Mouse (Mus musculus): ENCODE results near the gene 6030408B16Rik. TPM values are rescaled to one million over a fixed set of nuclear protein-coding genes. Genes with fewer than 3 reads are reported as not detected.
"Not testable (repeated sequence)": the region's sequence is repeated elsewhere in the genome, so short reads cannot be mapped to it uniquely, and the experiment has no call there.

6030408B16Rik gene
- polyA plus RNA-seq, 1 experiment from 2014 or later, result 23.9 TPM

DNA sequence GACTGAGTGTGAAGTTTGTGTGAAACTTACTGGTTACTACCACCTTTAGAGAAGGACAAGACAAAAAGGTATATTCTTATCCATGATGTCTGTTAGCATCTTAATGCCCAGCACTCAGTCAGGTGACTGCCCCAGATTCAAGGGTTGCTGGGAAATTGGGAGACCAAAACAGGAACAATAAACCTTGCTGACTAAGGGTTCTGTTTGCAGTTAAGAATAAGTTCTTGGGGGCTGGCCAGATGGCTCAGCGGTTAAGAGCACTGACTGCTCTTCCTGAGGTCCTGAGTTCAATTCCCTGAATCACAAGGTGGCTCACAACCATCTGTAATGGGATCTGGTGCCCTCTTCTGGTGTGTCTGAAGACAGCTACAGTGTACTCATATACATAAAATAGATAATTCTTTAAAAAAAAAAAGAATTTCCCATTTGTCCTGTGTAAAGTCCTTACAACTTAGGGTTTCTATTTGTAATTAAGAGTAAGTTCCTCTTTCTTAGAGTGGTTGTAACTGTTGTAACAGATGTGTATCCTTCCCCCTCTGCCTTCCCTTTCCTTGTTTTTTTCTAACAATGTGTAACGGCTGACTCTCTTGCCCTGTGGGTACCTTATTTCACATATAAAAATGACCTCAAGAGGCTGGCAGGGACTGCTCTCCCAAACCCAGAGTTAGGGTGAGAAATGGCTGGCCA is 24.9 kb downstream of the 6030408B16Rik start:
- WGBS, result 65% methylated on average over 2 of the region's 2 CpGs
- Histone ChIP-seq H3K4me1 (ENCODE audit: insufficient read depth, low read length) (peaks cover 38% of the 10 kb centered on the region), H3K27me3 (ENCODE audit: insufficient read depth, low read length) (no peaks in the 10 kb centered on the region), H3K9ac (replicated peaks; ENCODE audit: low read length) (0 out of 2 replicates have a peak overlapping the region, but pooled peaks have one; percentile 12), H3K27ac (ENCODE audit: low read length) (0 out of 2 replicates have a peak overlapping the region, but pooled peaks have one; percentile 20), H3K9me3 (ENCODE audit: low read length) (no peaks in the 10 kb centered on the region), H3K36me3 (ENCODE audit: insufficient read depth, low read length) (no peaks in the 10 kb centered on the region), H3K4me3 (ENCODE audit: low read length) (no peak overlapping the region), H3K4me2 (replicated peaks; ENCODE audit: low read depth, low read length) (no peak overlapping the region)
- ATAC-seq (ENCODE audit: low FRiP score, low TSS enrichment), result no peak

- H3K4me2 ChIP-seq (replicated peaks; ENCODE audit: low read depth, low read length), result no peak overlapping the region
- H3K4me3 ChIP-seq (ENCODE audit: low read length), result no peak overlapping the region
- H3K4me1 ChIP-seq (ENCODE audit: insufficient read depth, low read length), result peaks cover 38% of the 10 kb centered on the region
- 47% methylated on average over 14 of the region's 14 CpGs for whole genome bisulfite sequencing
- peak overlapping the region; percentile 54; the same call in 1 of the 2 replicates for H3K27ac ChIP-seq (ENCODE audit: low read length)
- no peak overlapping the region for H3K9ac ChIP-seq (replicated peaks; ENCODE audit: low read length)
- ATAC-seq (ENCODE audit: low FRiP score, low TSS enrichment), result no peak
- H3K27me3 ChIP-seq (ENCODE audit: insufficient read depth, low read length), result no peaks in the 10 kb centered on the region
- no peaks in the 10 kb centered on the region for H3K36me3 ChIP-seq (ENCODE audit: insufficient read depth, low read length)
- H3K9me3 ChIP-seq (ENCODE audit: low read length), result no peaks in the 10 kb centered on the region
Measured at GRCm38 (mm10) chr15:101318889-101319765, 26.1 kb downstream of the 6030408B16Rik start.

GRCm38 (mm10) chr15:101320010-101320617 is 27.1 kb downstream of the 6030408B16Rik start:
- no peak overlapping the region for H3K4me3 ChIP-seq (ENCODE audit: low read length)
- no peak for ATAC-seq (ENCODE audit: low FRiP score, low TSS enrichment)
- H3K27me3 ChIP-seq (ENCODE audit: insufficient read depth, low read length), result no peaks in the 10 kb centered on the region
- peaks cover 38% of the 10 kb centered on the region for H3K4me1 ChIP-seq (ENCODE audit: insufficient read depth, low read length)
- H3K9ac ChIP-seq (replicated peaks; ENCODE audit: low read length), result no peak overlapping the region
- WGBS, result 79% methylated on average over 6 of the region's 6 CpGs
- no peak overlapping the region for H3K4me2 ChIP-seq (replicated peaks; ENCODE audit: low read depth, low read length)
- H3K27ac ChIP-seq (ENCODE audit: low read length), result peak overlapping the region; percentile 54
- H3K9me3 ChIP-seq (ENCODE audit: low read length), result no peaks in the 10 kb centered on the region
- H3K36me3 ChIP-seq (ENCODE audit: insufficient read depth, low read length), result no peaks in the 10 kb centered on the region

GRCm38 (mm10) chr15:101320618-101321041 is 27.6 kb downstream of the 6030408B16Rik start:
- peaks cover 38% of the 10 kb centered on the region for H3K4me1 ChIP-seq (ENCODE audit: insufficient read depth, low read length)
- no peak overlapping the region for H3K4me3 ChIP-seq (ENCODE audit: low read length)
- no peak overlapping the region for H3K9ac ChIP-seq (replicated peaks; ENCODE audit: low read length)
- 25% methylated on average over 6 of the region's 6 CpGs for WGBS
- H3K36me3 ChIP-seq (ENCODE audit: insufficient read depth, low read length), result no peaks in the 10 kb centered on the region
- H3K9me3 ChIP-seq (ENCODE audit: low read length), result no peaks in the 10 kb centered on the region
- H3K4me2 ChIP-seq (replicated peaks; ENCODE audit: low read depth, low read length), result no peak overlapping the region
- H3K27ac ChIP-seq (ENCODE audit: low read length), result peak overlapping the region; percentile 54; the same call in 1 of the 2 replicates
- H3K27me3 ChIP-seq (ENCODE audit: insufficient read depth, low read length), result no peaks in the 10 kb centered on the region
- ATAC-seq (ENCODE audit: low FRiP score, low TSS enrichment), result no peak

DNA sequence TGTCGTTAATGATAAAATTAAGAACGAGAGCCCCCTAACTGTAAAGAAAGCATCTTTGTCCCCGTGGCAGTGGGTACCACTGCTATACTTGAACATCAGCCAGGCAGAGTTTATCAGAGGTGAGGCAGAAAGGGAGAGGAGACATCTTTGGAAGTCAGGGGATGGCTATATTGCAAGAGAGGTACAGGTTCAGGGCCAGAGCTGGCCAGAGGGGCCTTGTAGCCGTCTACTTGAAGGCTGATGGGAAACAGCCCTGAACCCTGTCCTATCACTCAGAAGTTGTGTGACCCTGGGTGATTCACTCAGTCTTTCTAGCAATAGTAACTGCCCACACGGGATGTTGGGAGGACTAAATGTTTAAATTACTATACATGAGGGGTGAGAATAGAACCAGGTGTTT is 28.1 kb downstream of the 6030408B16Rik start:
- peak overlapping the region; percentile 44 for H3K27ac ChIP-seq (ENCODE audit: low read length)
- 36% methylated on average over 5 of the region's 5 CpGs for WGBS

GRCm38 (mm10) chr15:101322106-101322505 is 29.1 kb downstream of the 6030408B16Rik start:
- 79% methylated on average over 5 of the region's 5 CpGs for WGBS
- no peak for ATAC-seq (ENCODE audit: low FRiP score, low TSS enrichment)
- Histone ChIP-seq H3K9me3 (ENCODE audit: low read length) (no peaks in the 10 kb centered on the region), H3K36me3 (ENCODE audit: insufficient read depth, low read length) (no peaks in the 10 kb centered on the region), H3K4me3 (ENCODE audit: low read length) (no peak overlapping the region), H3K27me3 (ENCODE audit: insufficient read depth, low read length) (no peaks in the 10 kb centered on the region), H3K9ac (replicated peaks; ENCODE audit: low read length) (no peak overlapping the region), H3K27ac (ENCODE audit: low read length) (no peak overlapping the region), H3K4me1 (ENCODE audit: insufficient read depth, low read length) (peaks cover 30% of the 10 kb centered on the region), H3K4me2 (replicated peaks; ENCODE audit: low read depth, low read length) (no peak overlapping the region)

More for the DNA sequence above, 28.1 kb downstream of the 6030408B16Rik start:
- peaks cover 36% of the 10 kb centered on the region for H3K4me1 ChIP-seq (ENCODE audit: insufficient read depth, low read length)
- H3K4me3 ChIP-seq (ENCODE audit: low read length), result no peak overlapping the region
- no peak for ATAC-seq (ENCODE audit: low FRiP score, low TSS enrichment)
- H3K9ac ChIP-seq (replicated peaks; ENCODE audit: low read length), result no peak overlapping the region
- H3K27me3 ChIP-seq (ENCODE audit: insufficient read depth, low read length), result no peaks in the 10 kb centered on the region
- no peaks in the 10 kb centered on the region for H3K36me3 ChIP-seq (ENCODE audit: insufficient read depth, low read length)
- no peak overlapping the region for H3K4me2 ChIP-seq (replicated peaks; ENCODE audit: low read depth, low read length)
- no peaks in the 10 kb centered on the region for H3K9me3 ChIP-seq (ENCODE audit: low read length)

- Histone ChIP-seq H3K4me3 (ENCODE audit: low read length) (no peak overlapping the region), H3K36me3 (ENCODE audit: insufficient read depth, low read length) (no peaks in the 10 kb centered on the region), H3K4me1 (ENCODE audit: insufficient read depth, low read length) (peaks cover 32% of the 10 kb centered on the region), H3K4me2 (replicated peaks; ENCODE audit: low read depth, low read length) (no peak overlapping the region), H3K27ac (ENCODE audit: low read length) (no peak overlapping the region), H3K27me3 (ENCODE audit: insufficient read depth, low read length) (no peaks in the 10 kb centered on the region), H3K9ac (replicated peaks; ENCODE audit: low read length) (no peak overlapping the region), H3K9me3 (ENCODE audit: low read length) (no peaks in the 10 kb centered on the region)
- 94% methylated on average over 7 of the region's 7 CpGs for WGBS
- ATAC-seq (ENCODE audit: low FRiP score, low TSS enrichment), result no peak
Measured at GRCm38 (mm10) chr15:101322640-101323039, 29.6 kb downstream of the 6030408B16Rik start.

DNA sequence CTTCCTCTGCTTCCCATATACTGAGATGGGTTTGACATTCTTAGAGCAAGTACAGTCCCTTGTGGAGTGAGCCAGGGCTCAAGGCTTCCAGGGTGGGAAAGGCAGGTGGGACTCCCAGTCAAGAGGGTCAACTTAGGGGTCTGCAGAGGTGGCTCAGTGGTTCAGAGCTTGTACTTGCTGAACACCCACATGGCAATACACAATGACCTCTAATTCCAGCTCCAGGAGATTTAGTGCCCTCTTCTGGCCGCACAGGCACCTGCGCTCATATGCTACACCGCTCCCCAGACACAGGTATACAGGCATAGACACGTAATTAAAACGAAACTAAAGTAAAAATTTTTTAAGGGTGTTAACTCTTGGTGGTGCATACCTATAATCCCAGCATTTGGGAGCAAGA is 30.5 kb downstream of the 6030408B16Rik start:
- no peak for ATAC-seq (ENCODE audit: low FRiP score, low TSS enrichment)
- Histone ChIP-seq H3K4me3 (ENCODE audit: low read length) (no peak overlapping the region), H3K4me2 (replicated peaks; ENCODE audit: low read depth, low read length) (no peak overlapping the region), H3K27ac (ENCODE audit: low read length) (no peak overlapping the region), H3K9me3 (ENCODE audit: low read length) (no peaks in the 10 kb centered on the region), H3K36me3 (ENCODE audit: insufficient read depth, low read length) (no peaks in the 10 kb centered on the region), H3K4me1 (ENCODE audit: insufficient read depth, low read length) (peaks cover 30% of the 10 kb centered on the region), H3K9ac (replicated peaks; ENCODE audit: low read length) (no peak overlapping the region), H3K27me3 (ENCODE audit: insufficient read depth, low read length) (no peaks in the 10 kb centered on the region)
- 93% methylated on average over 5 of the region's 5 CpGs for WGBS

- not testable (repeated sequence) for H3K36me3 ChIP-seq (ENCODE audit: insufficient read depth, low read length); H3K4me2 ChIP-seq (replicated peaks; ENCODE audit: low read depth, low read length); H3K9ac ChIP-seq (replicated peaks; ENCODE audit: low read length); H3K27me3 ChIP-seq (ENCODE audit: insufficient read depth, low read length); H3K27ac ChIP-seq (ENCODE audit: low read length); ATAC-seq (ENCODE audit: low FRiP score, low TSS enrichment); H3K9me3 ChIP-seq (ENCODE audit: low read length); H3K4me3 ChIP-seq (ENCODE audit: low read length)
- peaks cover 27% of the 10 kb centered on the region for H3K4me1 ChIP-seq (ENCODE audit: insufficient read depth, low read length)
Measured at GRCm38 (mm10) chr15:101324409-101324808, 31.4 kb downstream of the 6030408B16Rik start.

Measured in kidney, embryonic 16.5 days (tissue).